In genomic region chr13:112371729-112372128, GRCm38 (mm10) we compare ENCODE assay signal across 24 mouse cellular contexts.
DNase-seq lines count a peak whose midpoint lies in the region; ATAC-seq lines count a peak whose summit lies in the region.
"Had no signal": no experiment of that assay in that cellular context is flagged by ENCODE, and none has a peak within 500 bp of the region (broad histone marks: within the 10 kb centered on the region; RNA-seq: fewer than 3 reads in every experiment).

No protein-coding gene starts in this region.

- no peak overlapping the region for H3K27ac ChIP-seq in midbrain, embryonic 11.5 days (ENCODE audit: low read depth, low read length)
- H3K27ac ChIP-seq in midbrain, embryonic 10.5 days (replicated peaks) = no peak overlapping the region

- H3K4me3 ChIP-seq in midbrain, embryonic 11.5 days (ENCODE audit: low read depth, low read length) = no peak overlapping the region
- H3K4me3 ChIP-seq in midbrain, embryonic 10.5 days = no peak overlapping the region

- H3K36me3 ChIP-seq in midbrain, embryonic 11.5 days (ENCODE audit: control insufficient read depth, insufficient read depth, low read length) = no peaks in the 10 kb centered on the region
- no peaks in the 10 kb centered on the region for H3K36me3 ChIP-seq in midbrain, embryonic 10.5 days
- H3K36me3 ChIP-seq: G1E had no signal

- H3K9ac ChIP-seq in midbrain, embryonic 11.5 days (ENCODE audit: low read length) = no peak overlapping the region

- no peaks in the 10 kb centered on the region for H3K4me1 ChIP-seq in midbrain, embryonic 11.5 days (ENCODE audit: control insufficient read depth, insufficient read depth, low read length)
- no peaks in the 10 kb centered on the region for H3K4me1 ChIP-seq in midbrain, embryonic 10.5 days

- 95% methylated on average over 4 of the region's 4 CpGs for WGBS in midbrain, embryonic 11.5 days
- WGBS in midbrain, embryonic 10.5 days = 94% methylated on average over 4 of the region's 4 CpGs

- ATAC-seq in midbrain, embryonic 11.5 days (ENCODE audit: low FRiP score) = no peak
- ATAC-seq: activated CD4-positive, CD25-positive, alpha-beta regulatory T cell, adult 4 months; CD4-positive, CD25-positive, alpha-beta regulatory T cell, adult 4 months; Patski had no signal

- H3K9me3 ChIP-seq in midbrain, embryonic 11.5 days (ENCODE audit: control insufficient read depth, low read length) = no peaks in the 10 kb centered on the region
- no peaks in the 10 kb centered on the region for H3K9me3 ChIP-seq in midbrain, embryonic 10.5 days (replicated peaks)
- H3K9me3 ChIP-seq: G1E had no signal

- no peak overlapping the region for H3K4me2 ChIP-seq in midbrain, embryonic 11.5 days

- H3K27me3 ChIP-seq in midbrain, embryonic 11.5 days (ENCODE audit: control insufficient read depth, insufficient read depth, low read length) = no peaks in the 10 kb centered on the region
- no peaks in the 10 kb centered on the region for H3K27me3 ChIP-seq in midbrain, embryonic 10.5 days (ENCODE audit: low read depth, poor library complexity, severe bottlenecking)
- H3K27me3 ChIP-seq: CH12.LX, Patski had no signal

- DNase-seq in adrenal gland, adult (ENCODE audit: inconsistent age in 2 of 2, low spot score in 1 of 2) = peak; percentile 30 to 56
- no peak for DNase-seq in adrenal gland, adult 8-10 months
- DNase-seq in adrenal gland, postnatal 14 days = peak; percentile 28
- no peak for DNase-seq in adrenal gland, postnatal 25 days
- peak; percentile 40 to 43 for DNase-seq in adrenal gland, postnatal 36 days
- no peak for DNase-seq in adrenal gland, adult 18-20 months (ENCODE audit: low spot score in 2 of 2)
- DNase-seq in midbrain, embryonic 11.5 days (ENCODE audit: low spot score, missing footprints) = peak; percentile 60
- DNase-seq in midbrain, embryonic 10.5 days (ENCODE audit: low spot score) = no peak
- DNase-seq: adrenal gland, adult 2 months; adrenal gland, postnatal 10 days; B cell, adult 2 months; cerebellum, adult 11 months; cerebellum, adult 11-12 months; cerebellum, adult 18-20 months; cerebellum, adult 2 months; cerebellum, adult 8-10 months; cerebellum, adult 9-10 months; cerebellum, adult 9-11 months; cerebellum, postnatal 10 days had no signal

Comparison
In these comparisons a context has a peak if more than half of its experiments do, and no peak if none do; other contexts are left out.
1. DNase-seq: peak in adrenal gland, adult (2 of 2), adrenal gland, postnatal 14 days (single experiment), adrenal gland, postnatal 36 days (2 of 2) and midbrain, embryonic 11.5 days (single experiment); none in adrenal gland, adult 8-10 months (single experiment), adrenal gland, postnatal 25 days (single experiment), adrenal gland, adult 18-20 months (0 of 2) and midbrain, embryonic 10.5 days (single experiment).